Mouse (Mus musculus) G1E (cell line): ENCODE data around the gene Gja10. TPM values are rescaled to one million over a fixed set of nuclear protein-coding genes. Genes with fewer than 3 reads are reported as not detected.

ENCODE experiments used
- ATAC-seq: 2 replicates; pipeline ENCODE4 v1.8.0; 2016; ENCODE audit warnings: mild to moderate bottlenecking; ENCODE audit not compliant: insufficient number of reproducible peaks, poor library complexity, low FRiP score, severe bottlenecking; ENCODE audit errors: extremely low read depth
- DNase-seq: peaks from one replicate; pipeline ENCODE4 v3.0.0; 2012; ENCODE audit warnings: low spot score
- H3K27me3 ChIP-seq: 2 replicates; pipeline ENCODE4 v1.6.1; 2012; ENCODE audit warnings: mild to moderate bottlenecking, low read length, inconsistent platforms; ENCODE audit not compliant: insufficient read depth
- H3K36me3 ChIP-seq: replicated peaks from 2 replicates; pipeline ENCODE3; 2012; ENCODE audit warnings: mild to moderate bottlenecking, inconsistent platforms
- H3K4me1 ChIP-seq: 2 replicates; pipeline ENCODE4 v1.6.1; 2012; ENCODE audit warnings: low read depth, low read length, inconsistent platforms, mixed read lengths; ENCODE audit not compliant: insufficient read depth
- H3K4me3 ChIP-seq: 2 replicates; pipeline ENCODE4 v1.5.1; 2012; ENCODE audit warnings: low read depth, mild to moderate bottlenecking, inconsistent platforms, low read length, moderate library complexity, mixed read lengths
- H3K9me3 ChIP-seq: replicated peaks from 2 replicates; pipeline ENCODE4 v1.6.1; 2012; ENCODE audit warnings: inconsistent platforms
- CTCF ChIP-seq: IDR thresholded peaks from 2 replicates; pipeline ENCODE4 v1.5.1; 2012; ENCODE audit warnings: low read depth, low read length, inconsistent platforms, mixed read lengths
- GATA1 ChIP-seq: IDR thresholded peaks from 2 replicates; pipeline ENCODE4 v1.6.1; 2012; ENCODE audit warnings: borderline replicate concordance, low read length, inconsistent platforms, mixed read lengths
- GATA2 ChIP-seq: IDR thresholded peaks from 2 replicates; pipeline ENCODE4 v1.6.1; 2012; ENCODE audit warnings: low read depth, low read length, inconsistent platforms, borderline replicate concordance
- POLR2AphosphoS5 ChIP-seq: IDR thresholded peaks from 2 replicates; pipeline ENCODE4 v1.6.1; 2012; ENCODE audit warnings: low read depth, low read length, inconsistent platforms; ENCODE audit not compliant: insufficient replicate concordance
- TAL1 ChIP-seq: conservative IDR thresholded peaks from 2 replicates; pipeline ENCODE4 v1.6.1; 2012; ENCODE audit warnings: low read depth, low read length, inconsistent platforms, mixed read lengths
- polyA plus RNA-seq: library from polyadenylated mRNA; stranded (reverse); fragments of >175 nt; gene quantifications from 2 replicates; pipeline ENCODE4 v1.2.3, GENCODE M21; 2012
- total RNA-seq, 2 experiments: library from RNA; stranded (forward) in 1 of 2; stranded (reverse) in 1 of 2; fragments of 200-1000 nt in 1 of 2; fragments of >200 nt in 1 of 2; fragmentation: Nextera tagmentation in 1 of 2; gene quantifications; 2 replicates each; pipeline ENCODE4 v1.2.3; 2014 to 2017

Gene Gja10
- total and polyA plus RNA-seq, 3 experiments = not detected

DNA sequence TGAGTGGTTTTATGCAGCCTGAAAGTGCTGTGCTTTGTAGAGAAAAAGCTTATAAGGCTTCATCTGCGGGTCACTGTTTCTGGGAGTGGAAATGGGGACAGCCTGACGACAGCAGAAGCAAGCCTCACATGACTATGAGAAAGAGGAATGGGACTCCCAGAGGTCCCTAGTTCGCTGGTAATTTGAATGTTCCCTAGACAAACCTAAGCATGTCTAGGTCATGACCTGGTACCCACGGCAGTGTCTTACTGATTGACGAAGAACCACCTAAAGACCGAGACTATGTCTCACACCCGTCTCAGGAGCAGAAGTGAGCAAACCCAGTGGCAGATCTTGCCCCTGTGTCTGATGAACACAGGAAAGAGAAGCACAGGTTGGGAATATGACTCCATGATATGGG, 38.1 kb downstream of the Gja10 start:
- DNase-seq (no peak), ATAC-seq (no peak)
- no peak for TF ChIP-seq GATA2
- TF ChIP-seq TAL1 = no peak
- no peak for TF ChIP-seq POLR2AphosphoS5
- TF ChIP-seq GATA1 = no peak
- no peak for TF ChIP-seq CTCF
- Histone ChIP-seq H3K4me3 (no peak overlapping the region), H3K36me3 (no peaks in the 10 kb centered on the region), H3K27me3 (peaks cover 7% of the 10 kb centered on the region; the same call in 1 of the 2 replicates), H3K4me1 (peaks cover 2% of the 10 kb centered on the region; the same call in 1 of the 2 replicates), H3K9me3 (no peaks in the 10 kb centered on the region)

DNA sequence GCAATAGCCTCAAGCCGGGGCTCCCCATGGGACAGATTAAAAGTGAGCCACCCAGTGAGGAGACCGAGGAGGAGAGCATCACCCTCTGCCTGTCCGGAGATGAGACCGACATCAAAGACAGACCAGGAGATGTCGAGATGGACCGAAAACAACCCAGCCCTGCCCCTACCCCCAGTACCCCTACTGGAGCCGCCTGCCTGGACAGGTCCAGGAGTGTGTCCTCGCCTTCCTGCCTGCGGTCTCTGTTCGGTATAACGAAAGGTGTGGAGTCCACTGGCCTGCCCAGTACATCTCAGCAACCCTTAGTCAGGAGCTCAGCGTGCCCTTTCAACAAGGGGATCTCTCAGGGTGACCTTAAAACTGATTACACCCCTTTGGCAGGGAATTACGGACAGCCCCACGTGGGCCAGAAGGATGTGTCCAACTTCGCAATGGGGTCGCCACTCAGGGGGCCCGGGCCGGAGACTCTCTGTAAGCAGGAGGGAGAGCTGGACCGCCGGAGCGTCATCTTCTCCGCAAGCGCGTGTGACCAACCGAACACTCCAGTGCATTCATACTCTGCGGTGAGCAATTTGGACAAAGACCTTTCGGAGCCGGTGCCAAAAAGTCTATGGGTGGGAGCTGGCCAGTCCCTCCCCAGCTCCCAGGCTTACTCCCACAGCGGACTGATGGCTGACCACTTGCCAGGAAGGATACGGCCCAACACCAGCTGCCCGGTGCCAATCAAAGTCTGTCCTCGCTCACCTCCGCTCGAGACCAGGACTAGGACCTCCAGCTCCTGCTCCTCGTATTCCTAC, 40.0 kb downstream of the Gja10 start:
- DNase-seq = no peak
- no peaks in the 10 kb centered on the region for H3K9me3 ChIP-seq
- no peaks in the 10 kb centered on the region for H3K36me3 ChIP-seq
- H3K4me3 ChIP-seq = no peak overlapping the region
- no peak for ATAC-seq
- no peak for TF ChIP-seq TAL1
- TF ChIP-seq CTCF = no peak
- no peak for TF ChIP-seq GATA1
- TF ChIP-seq POLR2AphosphoS5 = no peak
- no peak for TF ChIP-seq GATA2
- peaks cover 2% of the 10 kb centered on the region; the same call in 1 of the 2 replicates for H3K4me1 ChIP-seq
- peaks cover 3% of the 10 kb centered on the region; the same call in 1 of the 2 replicates for H3K27me3 ChIP-seq

DNA sequence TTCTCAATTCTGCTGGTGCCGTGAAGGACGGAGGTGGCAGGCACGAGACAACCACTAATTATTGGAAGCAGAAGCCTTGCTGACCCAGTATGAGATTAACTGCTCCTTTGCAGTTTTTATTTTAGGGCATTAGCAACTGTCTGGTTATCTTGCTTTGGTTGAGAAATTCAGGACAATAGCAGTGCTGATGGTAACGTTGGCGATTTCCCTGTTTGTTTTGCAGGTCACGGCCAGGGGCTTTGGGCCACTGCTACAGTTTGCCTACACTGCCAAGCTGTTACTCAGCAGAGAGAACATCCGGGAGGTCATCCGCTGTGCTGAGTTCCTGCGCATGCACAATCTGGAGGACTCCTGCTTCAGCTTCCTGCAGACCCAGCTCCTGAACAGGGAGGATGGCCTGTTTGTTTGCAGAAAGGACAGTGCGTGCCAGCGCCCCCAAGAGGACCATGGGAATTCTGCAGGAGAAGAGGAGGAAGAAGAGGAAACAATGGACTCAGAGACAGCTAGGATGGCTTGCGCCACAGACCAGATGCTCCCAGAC, 40.9 kb downstream of the Gja10 start:
- DNase-seq = no peak
- TF ChIP-seq TAL1 (no peak), CTCF (no peak), GATA1 (no peak), POLR2AphosphoS5 (no peak), GATA2 (no peak)
- Histone ChIP-seq H3K4me3 (no peak overlapping the region), H3K36me3 (no peaks in the 10 kb centered on the region), H3K4me1 (peaks cover 2% of the 10 kb centered on the region; the same call in 1 of the 2 replicates), H3K27me3 (peaks cover 3% of the 10 kb centered on the region; the same call in 1 of the 2 replicates), H3K9me3 (no peaks in the 10 kb centered on the region)
- ATAC-seq = no peak

DNA sequence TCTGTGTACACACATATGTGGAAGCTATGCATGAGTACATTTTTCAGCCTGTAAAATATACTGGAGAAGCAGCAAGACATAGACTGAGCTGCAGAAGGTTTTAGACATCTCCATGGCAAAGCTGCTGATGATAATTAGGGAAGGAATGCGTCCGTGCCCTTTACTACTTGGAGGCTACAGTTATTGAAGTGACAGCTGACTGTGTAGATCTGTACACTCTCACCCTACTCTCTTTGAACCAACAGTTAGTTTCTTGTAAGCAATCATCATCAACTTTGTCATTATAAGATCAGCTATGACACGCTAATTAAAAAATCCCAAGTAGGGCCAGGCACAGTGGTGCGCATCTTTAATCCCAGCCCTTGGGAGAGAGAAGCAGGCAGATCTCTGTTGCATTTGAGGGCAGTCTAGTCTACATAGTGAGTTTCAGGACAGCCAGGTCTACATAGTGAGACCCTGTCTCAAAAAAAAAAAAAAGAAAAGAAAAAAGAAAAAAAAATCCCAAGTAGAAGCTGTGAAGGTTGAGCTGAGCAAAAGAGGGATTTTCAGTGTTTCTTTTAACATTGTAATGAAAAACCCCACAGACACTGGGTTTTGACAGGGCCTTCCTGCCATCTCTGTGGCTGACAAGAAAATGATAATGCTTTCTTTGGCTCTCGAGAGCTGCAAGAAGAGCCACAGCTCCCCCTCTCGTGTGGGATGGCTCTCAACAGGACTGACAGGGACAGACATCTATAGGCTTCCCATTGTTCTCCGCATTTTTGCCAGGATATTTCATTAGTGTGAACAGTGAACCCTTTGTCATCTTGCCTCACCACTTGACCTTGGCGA, 41.6 kb downstream of the Gja10 start:
- TF ChIP-seq TAL1 = no peak
- TF ChIP-seq POLR2AphosphoS5 = no peak
- TF ChIP-seq GATA1 = no peak
- no peak for TF ChIP-seq CTCF
- TF ChIP-seq GATA2 = no peak
- peaks cover 3% of the 10 kb centered on the region; the same call in 1 of the 2 replicates for H3K27me3 ChIP-seq
- ATAC-seq = no peak
- DNase-seq = no peak
- H3K9me3 ChIP-seq = no peaks in the 10 kb centered on the region
- H3K4me1 ChIP-seq = peaks cover 2% of the 10 kb centered on the region; the same call in 1 of the 2 replicates
- no peak overlapping the region for H3K4me3 ChIP-seq
- no peaks in the 10 kb centered on the region for H3K36me3 ChIP-seq

DNA sequence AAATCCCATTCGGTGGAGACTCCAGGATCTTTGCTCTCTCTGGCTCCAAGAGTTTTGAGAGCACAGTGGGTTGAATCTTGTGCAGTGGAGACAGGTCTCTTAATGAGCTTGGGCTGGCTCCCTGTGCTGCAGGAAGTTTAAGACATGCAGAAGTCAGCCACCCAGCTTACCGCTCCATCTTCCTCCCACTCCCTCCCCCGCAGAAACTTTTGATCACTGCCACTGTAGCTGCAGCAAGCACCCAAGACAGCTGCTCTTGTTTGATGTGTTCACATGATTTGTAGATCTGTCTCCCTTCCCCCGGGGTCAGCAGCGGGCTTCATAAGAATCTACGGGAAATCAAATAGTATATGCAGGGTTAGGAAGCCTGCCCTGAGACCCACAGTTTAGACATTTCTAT, 42.3 kb downstream of the Gja10 start:
- Histone ChIP-seq H3K9me3 (no peaks in the 10 kb centered on the region), H3K4me1 (peaks cover 2% of the 10 kb centered on the region; the same call in 1 of the 2 replicates), H3K27me3 (peaks cover 3% of the 10 kb centered on the region; the same call in 1 of the 2 replicates), H3K4me3 (no peak overlapping the region), H3K36me3 (no peaks in the 10 kb centered on the region)
- ATAC-seq (no peak), DNase-seq (no peak)
- TF ChIP-seq POLR2AphosphoS5 (no peak), TAL1 (no peak), CTCF (no peak), GATA1 (no peak), GATA2 (no peak)

DNA sequence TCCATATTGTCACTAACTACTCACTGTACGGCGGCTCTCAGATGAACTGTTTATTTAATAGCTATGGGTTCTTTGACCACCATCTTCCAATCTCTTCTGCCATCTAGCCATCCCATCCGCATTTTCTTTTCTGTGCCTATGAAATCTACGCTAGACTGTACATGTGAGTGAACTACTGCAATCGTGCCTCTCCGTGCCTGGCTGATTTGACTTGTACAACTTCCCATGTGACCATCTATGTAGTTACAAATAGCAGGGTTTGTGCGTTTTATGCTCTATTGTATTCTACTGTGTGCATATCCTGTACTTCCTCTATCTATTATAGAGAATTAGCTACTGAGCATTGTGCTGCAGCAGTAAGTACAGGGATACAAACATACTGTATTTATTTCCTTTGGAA, 47.1 kb downstream of the Gja10 start:
- DNase-seq (no peak), ATAC-seq (no peak)
- H3K9me3 ChIP-seq = no peaks in the 10 kb centered on the region
- H3K36me3 ChIP-seq = no peaks in the 10 kb centered on the region
- H3K27me3 ChIP-seq = no peaks in the 10 kb centered on the region
- H3K4me1 ChIP-seq = no peaks in the 10 kb centered on the region
- H3K4me3 ChIP-seq = no peak overlapping the region
- no peak for TF ChIP-seq TAL1
- TF ChIP-seq POLR2AphosphoS5 = no peak
- TF ChIP-seq GATA2 = no peak
- no peak for TF ChIP-seq GATA1
- TF ChIP-seq CTCF = no peak
